Mouse (Mus musculus) neural tube, embryonic 15.5 days (tissue): ENCODE results near the gene 1700025G04Rik. TPM values are rescaled to one million over a fixed set of nuclear protein-coding genes. Genes with fewer than 3 reads are reported as not detected.
"Not testable (repeated sequence)": the region's sequence is repeated elsewhere in the genome, so short reads cannot be mapped to it uniquely, and the experiment has no call there.

ENCODE experiments used
- ATAC-seq: fragments of 200-750 bp; cut with Nextera tagmentation; 2 replicates; pipeline ENCODE4 v1.8.0; 2017; ENCODE audit warnings: mild to moderate bottlenecking, moderate TSS enrichment, moderate library complexity; ENCODE audit not compliant: low FRiP score
- H3K27ac ChIP-seq: fragments of 300-500 bp; sonication (generic); replicated peaks from 2 replicates; pipeline ENCODE4 v1.5.1; 2015; ENCODE audit warnings: mild to moderate bottlenecking, inconsistent platforms
- H3K27me3 ChIP-seq: fragments of 300-500 bp; sonication (generic); replicated peaks from 2 replicates; pipeline ENCODE4 v1.6.1; 2015; ENCODE audit warnings: inconsistent platforms
- H3K36me3 ChIP-seq: fragments of 300-500 bp; sonication (generic); 2 replicates; pipeline ENCODE4 v1.6.1; 2015; ENCODE audit warnings: inconsistent platforms
- H3K4me1 ChIP-seq: fragments of 300-500 bp; sonication (generic); 2 replicates; pipeline ENCODE4 v1.6.1; 2015; ENCODE audit warnings: inconsistent platforms
- H3K4me2 ChIP-seq: fragments of 300-500 bp; sonication (generic); 2 replicates; pipeline ENCODE4 v1.6.1; 2015; ENCODE audit warnings: inconsistent platforms, mild to moderate bottlenecking, moderate library complexity
- H3K4me3 ChIP-seq: fragments of 300-500 bp; sonication (generic); replicated peaks from 2 replicates; pipeline ENCODE4 v1.5.1; 2015; ENCODE audit warnings: mild to moderate bottlenecking, inconsistent platforms
- H3K9ac ChIP-seq: fragments of 300-500 bp; sonication (generic); replicated peaks from 2 replicates; pipeline ENCODE4 v1.6.1; 2015; ENCODE audit warnings: mild to moderate bottlenecking, inconsistent platforms
- H3K9me3 ChIP-seq: fragments of 300-500 bp; sonication (generic); replicated peaks from 2 replicates; pipeline ENCODE4 v1.6.1; 2016; ENCODE audit warnings: inconsistent platforms
- WGBS: fragments of 180-500 bp; shearing (Covaris S2); methylation state at CpG from one replicate; pipeline ENCODE4 v1.1.7; 2015; ENCODE audit warnings: mixed read lengths; 5-methylcytosine and 5-hydroxymethylcytosine counted together
- polyA plus RNA-seq: library from polyadenylated mRNA; unstranded; fragments of >200 nt; fragmentation: Nextera tagmentation; extraction: Ambion mirVana; gene quantifications from 2 replicates; pipeline ENCODE4 v1.2.1, GENCODE M21; 2015

Gene 1700025G04Rik
- polyA plus RNA-seq, 1 experiment from 2014 or later = 35.7 TPM

GRCm38 (mm10) chr1:151802795-151803194 lies 287.1 kb downstream of the 1700025G04Rik start:
- not testable (repeated sequence) for H3K9ac ChIP-seq, H3K4me1 ChIP-seq, H3K9me3 ChIP-seq, H3K27me3 ChIP-seq, ATAC-seq, H3K4me2 ChIP-seq, H3K27ac ChIP-seq, H3K4me3 ChIP-seq
- WGBS = 76% methylated on average over 3 of the region's 3 CpGs
- H3K36me3 ChIP-seq = peaks cover 47% of the 10 kb centered on the region
